Mouse (Mus musculus) liver, embryonic 14 days (tissue): ENCODE data around the gene Tmod2. TPM values are rescaled to one million over a fixed set of nuclear protein-coding genes. Genes with fewer than 3 reads are reported as not detected.

Source experiments
- polyA plus RNA-seq: library from polyadenylated mRNA; depleted of rRNA; stranded (reverse); fragments of >200 nt; gene quantifications from 2 replicates; pipeline ENCODE4 v1.2.3, GENCODE M21; 2012; rRNA removed

Gene Tmod2
- 0.02 and 0.06 TPM in 2 replicates for polyA plus RNA-seq

DNA sequence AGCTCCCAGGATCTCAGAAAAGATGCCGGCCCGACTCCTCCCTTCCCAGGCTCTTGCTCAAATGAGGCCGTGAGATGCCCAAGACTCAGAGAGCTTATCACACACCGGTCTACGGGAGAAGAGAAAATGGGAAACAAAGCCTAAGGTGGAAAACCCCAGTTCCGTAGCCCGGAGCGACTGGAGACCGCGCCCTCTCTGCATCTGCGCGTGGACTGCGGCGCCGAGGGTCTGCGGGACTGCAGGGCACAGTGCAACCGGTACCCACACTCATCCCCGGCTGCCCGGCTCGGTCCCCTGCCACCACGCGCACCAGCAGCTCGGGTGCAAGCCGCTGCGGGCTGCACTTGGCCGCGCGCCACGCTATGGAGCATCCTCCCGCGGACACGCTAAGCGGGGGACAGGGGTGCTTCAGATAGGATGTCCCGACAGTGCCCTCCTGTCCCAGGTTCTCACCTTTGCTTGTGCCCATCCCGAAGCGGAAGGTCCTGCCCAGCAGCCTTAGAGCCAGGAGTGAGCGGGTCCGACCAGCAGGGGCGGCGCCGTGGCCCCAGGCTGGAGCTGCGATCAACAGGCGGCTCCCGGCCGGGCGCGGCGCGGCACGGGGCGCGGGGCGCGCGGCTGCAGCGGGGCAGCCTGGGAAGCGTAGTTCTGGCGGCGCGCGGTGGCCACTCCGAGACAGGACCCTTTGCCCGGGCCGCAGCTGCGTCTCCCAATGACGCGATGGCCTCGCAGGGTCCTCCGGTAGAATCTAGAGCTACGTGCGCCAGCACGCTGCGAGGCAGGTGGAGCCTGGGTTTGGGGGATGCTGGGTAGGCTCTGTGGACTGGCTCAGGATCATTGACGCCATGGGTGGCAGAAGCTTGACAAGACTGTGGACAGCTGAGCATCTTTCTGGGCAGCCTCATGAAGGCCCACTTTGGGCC lies at the start of gene Tmod2:
Gene Tmod2, minus strand, starts transcription at position 755 of the 923 bp plus-strand sequence.

DNA sequence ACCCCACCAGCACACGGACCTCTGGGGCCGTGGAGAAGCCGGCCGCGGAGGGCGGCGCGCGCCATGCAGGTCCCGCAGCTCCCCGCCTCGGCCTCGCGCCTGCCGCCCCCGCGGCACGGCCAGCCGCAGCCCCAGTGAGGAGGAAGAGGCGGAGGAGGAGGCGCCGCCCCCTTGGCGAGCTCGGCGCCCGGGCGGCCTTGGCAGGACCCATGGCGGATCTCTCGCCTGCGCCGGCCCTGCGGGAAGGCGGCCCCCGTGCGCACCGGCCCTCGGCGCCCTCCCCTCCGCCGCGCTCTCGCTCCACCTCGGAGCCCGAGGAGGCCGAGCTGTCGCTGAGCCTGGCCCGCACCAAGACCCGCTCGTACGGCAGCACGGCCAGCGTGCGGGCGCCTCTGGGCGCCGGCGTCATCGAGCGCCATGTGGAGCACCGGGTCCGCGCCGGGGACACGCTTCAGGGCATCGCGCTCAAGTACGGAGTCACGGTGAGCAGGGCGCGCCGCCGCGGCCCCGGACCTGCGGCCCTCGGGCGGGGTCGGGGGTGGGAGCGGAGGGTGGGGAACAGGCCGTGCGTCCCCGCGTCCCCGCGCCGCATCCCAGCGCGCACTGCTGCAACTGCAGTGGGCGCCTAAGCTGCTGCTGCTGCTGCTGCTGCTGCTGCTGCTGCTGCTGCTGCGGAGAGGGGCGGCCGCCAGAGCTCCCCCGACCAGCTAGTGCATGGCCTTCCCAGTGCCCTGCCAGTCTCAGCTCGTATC lies 14.6 kb upstream of the Tmod2 start, which contains the start of gene Lysmd2:
Gene Lysmd2, plus strand, starts transcription at position 186 of the 752 bp plus-strand sequence.

DNA sequence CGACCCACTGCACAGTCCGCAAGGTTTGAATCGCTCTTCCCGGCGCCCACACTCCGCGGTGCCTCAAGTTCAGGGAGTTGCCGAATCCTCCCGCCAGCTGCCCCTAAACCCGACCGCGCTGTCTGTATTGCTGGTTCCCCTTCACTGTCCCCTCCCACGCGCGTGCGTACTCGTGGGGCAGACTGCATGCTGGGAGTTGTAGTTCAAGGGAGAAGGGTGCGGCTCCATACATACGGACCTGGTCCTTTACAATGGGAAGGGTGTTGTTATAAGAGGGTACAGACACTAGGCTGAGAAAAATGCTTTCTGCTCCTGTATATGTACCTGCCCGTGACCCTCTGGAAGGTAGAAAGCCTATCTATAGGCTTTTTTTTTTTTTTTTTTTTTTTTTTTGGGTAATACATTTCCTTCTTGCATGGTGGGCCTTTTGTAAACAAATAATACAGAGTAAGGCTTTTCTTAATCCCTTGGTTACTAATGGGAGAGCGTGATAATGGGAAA lies 51.6 kb downstream of the Tmod2 start, which contains the start of gene Tmod3:
Gene Tmod3, minus strand, starts transcription at position 146 of the 501 bp plus-strand sequence.

Other genes with a start within 250 kb of the Tmod2 start
- 10.3 and 11.1 TPM in 2 replicates for gene Mapk6, start 201.3 kb downstream of the Tmod2 start, polyA plus RNA-seq
- 9.2 and 9.9 TPM in 2 replicates for gene Leo1, start 169.8 kb downstream of the Tmod2 start, polyA plus RNA-seq
- gene Tmod3, start 51.7 kb downstream of the Tmod2 start, polyA plus RNA-seq, result 10.3 and 12.1 TPM in 2 replicates
- 1.3 and 1.4 TPM in 2 replicates for gene Lysmd2, start 14.4 kb upstream of the Tmod2 start, polyA plus RNA-seq
- gene Scg3, start 72.7 kb upstream of the Tmod2 start, polyA plus RNA-seq, result 0.05 TPM in 1 of 2 replicates, not detected in the other
- 1.7 and 1.9 TPM in 2 replicates for gene Bmp5, start 164.0 kb upstream of the Tmod2 start, polyA plus RNA-seq